Mouse (Mus musculus) midbrain, embryonic 13.5 days (tissue): ENCODE results near the gene Fam89b. TPM values are rescaled to one million over a fixed set of nuclear protein-coding genes. Genes with fewer than 3 reads are reported as not detected.
"Not testable (repeated sequence)": the region's sequence is repeated elsewhere in the genome, so short reads cannot be mapped to it uniquely, and the experiment has no call there.

Source experiments
- ATAC-seq: fragments of 200-750 bp; cut with Nextera tagmentation; 2 replicates; pipeline ENCODE4 v1.8.0; 2017; ENCODE audit warnings: mild to moderate bottlenecking, moderate TSS enrichment, moderate library complexity
- H3K27ac ChIP-seq: fragments of 300-500 bp; sonication (generic); 2 replicates; pipeline ENCODE4 v1.5.1; 2015; ENCODE audit warnings: inconsistent platforms, mild to moderate bottlenecking, moderate library complexity
- H3K27me3 ChIP-seq: fragments of 300-500 bp; sonication (generic); 2 replicates; pipeline ENCODE4 v1.6.1; 2015; ENCODE audit warnings: mild to moderate bottlenecking, inconsistent platforms
- H3K36me3 ChIP-seq: fragments of 300-500 bp; sonication (generic); 2 replicates; pipeline ENCODE4 v1.6.1; 2015; ENCODE audit warnings: mild to moderate bottlenecking, inconsistent platforms
- H3K4me1 ChIP-seq: fragments of 300-500 bp; sonication (generic); replicated peaks from 2 replicates; pipeline ENCODE4 v1.6.1; 2015; ENCODE audit warnings: inconsistent platforms
- H3K4me2 ChIP-seq: fragments of 300-500 bp; sonication (generic); replicated peaks from 2 replicates; pipeline ENCODE4 v1.6.1; 2015; ENCODE audit warnings: moderate library complexity, mild to moderate bottlenecking, inconsistent platforms
- H3K4me3 ChIP-seq: fragments of 300-500 bp; sonication (generic); replicated peaks from 2 replicates; pipeline ENCODE4 v1.5.1; 2015; ENCODE audit warnings: mild to moderate bottlenecking, inconsistent platforms
- H3K9ac ChIP-seq: fragments of 300-500 bp; sonication (generic); replicated peaks from 2 replicates; pipeline ENCODE4 v1.6.1; 2015; ENCODE audit warnings: mild to moderate bottlenecking, inconsistent platforms
- H3K9me3 ChIP-seq: fragments of 300-500 bp; sonication (generic); 2 replicates; pipeline ENCODE4 v1.6.1; 2016; ENCODE audit warnings: mild to moderate bottlenecking, inconsistent platforms
- WGBS: fragments of 180-500 bp; shearing (Covaris S2); methylation state at CpG from one replicate; pipeline ENCODE4 v1.1.7; 2015; 5-methylcytosine and 5-hydroxymethylcytosine counted together
- microRNA-seq: library from miRNA; unstranded; fragments of <30 nt; microRNA quantifications from one replicate; pipeline ENCODE4, GENCODE M21; 2016
- polyA plus RNA-seq: library from polyadenylated mRNA; unstranded; fragments of >200 nt; fragmentation: Nextera tagmentation; extraction: Ambion mirVana; gene quantifications from 2 replicates; pipeline ENCODE4 v1.2.1, GENCODE M21; 2015

Gene Fam89b
- polyA plus RNA-seq, 1 experiment from 2014 or later: 197 TPM

DNA sequence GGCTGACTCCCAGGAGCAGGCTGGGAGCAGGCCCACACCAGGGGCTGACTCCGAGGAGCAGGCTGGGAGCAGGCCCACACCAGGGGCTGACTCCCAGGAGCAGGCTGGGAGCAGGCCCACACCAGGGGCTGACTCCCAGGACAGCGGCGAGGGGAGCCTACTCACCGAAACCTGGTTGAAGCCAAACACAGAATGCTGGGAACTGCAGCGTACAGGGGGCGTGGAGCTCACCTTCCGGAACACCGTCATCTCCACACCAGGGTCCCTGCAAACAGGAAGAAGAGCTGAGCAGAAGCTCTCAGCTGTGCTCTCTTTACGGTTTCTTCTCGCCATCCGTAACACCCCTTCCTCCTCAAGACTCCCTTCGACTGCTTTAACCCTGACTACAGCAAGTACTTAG, 42.5 kb downstream of the Fam89b start:
- Histone ChIP-seq H3K4me2 (peak overlapping the region; percentile 100), H3K4me1 (peaks cover 41% of the 10 kb centered on the region), H3K4me3 (peak overlapping the region; percentile 97), H3K36me3 (peaks cover 60% of the 10 kb centered on the region)
- not testable (repeated sequence) for ATAC-seq, H3K27ac ChIP-seq, H3K9me3 ChIP-seq, H3K27me3 ChIP-seq, H3K9ac ChIP-seq
- WGBS: 94% methylated on average over 12 of the region's 12 CpGs

DNA sequence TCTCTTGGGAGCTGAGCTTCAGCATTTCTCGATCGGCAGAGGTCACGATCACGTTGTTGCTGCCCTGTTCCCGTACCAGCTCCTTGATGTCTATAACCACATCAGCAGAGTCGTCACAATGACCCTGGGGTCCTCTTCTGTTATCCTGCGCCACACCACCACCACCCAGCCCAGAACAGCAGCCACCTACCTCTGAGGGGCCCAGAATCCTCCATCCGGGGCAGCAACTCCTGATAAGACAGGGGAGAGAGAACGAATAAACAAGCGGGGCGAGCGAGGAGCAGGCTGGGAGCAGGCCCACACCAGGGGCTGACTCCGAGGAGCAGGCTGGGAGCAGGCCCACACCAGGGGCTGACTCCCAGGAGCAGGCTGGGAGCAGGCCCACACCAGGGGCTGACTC, 43.0 kb downstream of the Fam89b start:
- H3K36me3 ChIP-seq: peaks cover 66% of the 10 kb centered on the region
- ATAC-seq: no peak
- no peak overlapping the region for H3K27ac ChIP-seq
- H3K27me3 ChIP-seq: no peaks in the 10 kb centered on the region
- H3K9me3 ChIP-seq: no peaks in the 10 kb centered on the region
- peaks cover 35% of the 10 kb centered on the region for H3K4me1 ChIP-seq
- H3K4me3 ChIP-seq: no peak overlapping the region
- no peak overlapping the region for H3K4me2 ChIP-seq
- no peak overlapping the region for H3K9ac ChIP-seq
- WGBS: 95% methylated on average over 13 of the region's 13 CpGs

DNA sequence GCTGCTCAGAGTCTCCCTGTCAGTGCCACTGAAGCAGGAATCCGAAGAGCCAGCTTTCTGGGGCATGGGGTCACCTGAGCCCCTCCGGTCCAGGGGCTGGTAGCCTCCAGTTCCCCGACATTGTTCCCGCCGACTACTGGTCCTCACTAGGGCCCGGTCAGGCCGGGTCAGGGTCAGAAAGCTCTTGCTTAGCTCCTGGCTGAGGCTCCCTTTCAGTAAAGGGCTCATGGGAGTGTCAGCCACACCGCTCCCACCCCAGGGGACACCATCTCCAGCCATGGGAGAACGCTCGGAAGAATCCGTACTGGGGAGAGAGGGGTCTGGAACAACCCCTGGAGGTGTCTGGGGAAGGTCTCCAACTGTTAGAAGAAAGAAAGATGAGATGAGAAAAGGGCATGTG, 43.6 kb downstream of the Fam89b start:
- 94% methylated on average over 11 of the region's 11 CpGs for WGBS
- Histone ChIP-seq H3K9me3 (no peaks in the 10 kb centered on the region), H3K9ac (no peak overlapping the region), H3K27ac (no peak overlapping the region), H3K4me3 (no peak overlapping the region), H3K4me2 (no peak overlapping the region), H3K36me3 (peaks cover 68% of the 10 kb centered on the region), H3K4me1 (peaks cover 30% of the 10 kb centered on the region), H3K27me3 (no peaks in the 10 kb centered on the region)
- ATAC-seq: no peak

DNA sequence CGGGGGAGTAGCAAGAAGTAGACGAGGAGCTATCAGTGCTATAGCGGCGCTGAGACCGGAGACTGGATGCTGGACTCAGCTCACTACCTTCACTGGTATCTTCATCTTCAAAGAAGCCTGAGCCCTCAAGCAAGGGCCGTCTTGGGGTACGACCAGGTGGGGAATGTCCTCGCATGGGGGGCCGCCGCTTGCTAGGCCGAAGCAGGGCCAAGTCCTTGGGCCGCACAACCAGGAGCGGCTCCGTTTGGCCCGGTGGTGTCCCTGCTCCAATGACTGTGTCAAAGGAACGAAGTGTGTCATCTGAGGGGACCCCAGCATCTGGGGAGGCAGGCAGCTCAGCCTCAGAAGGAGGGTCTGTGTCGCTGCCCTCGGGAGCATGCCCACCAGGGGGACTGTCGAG, 44.0 kb downstream of the Fam89b start:
- ATAC-seq: no peak
- Histone ChIP-seq H3K9ac (no peak overlapping the region), H3K4me1 (peaks cover 25% of the 10 kb centered on the region), H3K27ac (no peak overlapping the region), H3K4me3 (no peak overlapping the region), H3K36me3 (peaks cover 68% of the 10 kb centered on the region), H3K4me2 (no peak overlapping the region), H3K27me3 (no peaks in the 10 kb centered on the region), H3K9me3 (no peaks in the 10 kb centered on the region)
- 95% methylated on average over 19 of the region's 19 CpGs for WGBS

DNA sequence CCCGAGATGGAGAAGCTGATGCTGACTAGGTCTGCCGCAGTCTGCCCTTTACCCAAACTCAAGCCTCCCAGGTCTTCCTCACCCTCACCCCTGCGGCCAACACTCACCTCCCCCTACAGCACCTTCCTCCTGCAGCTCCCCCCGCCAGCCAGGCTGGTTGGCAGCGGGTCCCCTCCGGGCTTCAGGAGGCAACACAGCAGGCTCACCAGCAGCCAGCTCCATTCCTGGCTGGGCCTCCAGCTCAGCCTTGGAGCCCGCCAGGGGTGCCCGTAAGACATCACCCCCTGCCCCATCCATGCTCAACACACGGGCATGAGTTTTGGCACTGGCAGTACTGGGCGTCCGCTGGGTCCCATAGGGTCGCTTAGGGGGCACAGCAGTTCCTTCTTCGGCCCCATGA, 44.5 kb downstream of the Fam89b start:
- WGBS: 93% methylated on average over 13 of the region's 13 CpGs
- H3K4me2 ChIP-seq: no peak overlapping the region
- peaks cover 71% of the 10 kb centered on the region for H3K36me3 ChIP-seq

DNA sequence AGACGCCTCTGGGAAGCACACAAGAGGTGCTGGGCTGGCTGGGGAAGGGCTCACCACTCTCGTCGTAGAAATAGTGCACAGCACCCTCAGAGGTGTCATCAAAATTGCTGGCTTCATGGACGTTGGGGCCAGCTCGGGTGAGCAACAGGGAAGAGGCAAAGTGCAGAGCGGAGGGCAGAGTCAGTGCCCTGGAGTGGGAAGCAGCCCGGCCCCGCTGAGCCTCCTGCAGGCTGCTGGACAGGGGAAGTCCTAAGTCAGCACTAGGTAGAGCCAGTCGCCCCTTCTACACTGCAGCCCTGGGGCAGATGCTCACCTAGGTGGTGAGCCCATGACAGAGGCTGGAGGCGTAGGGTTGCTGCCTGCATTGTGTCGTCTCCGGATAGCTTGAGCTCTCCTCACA, 45.2 kb downstream of the Fam89b start:
- WGBS: 94% methylated on average over 12 of the region's 12 CpGs
- ATAC-seq: no peak
- Histone ChIP-seq H3K36me3 (peaks cover 79% of the 10 kb centered on the region), H3K27ac (no peak overlapping the region), H3K4me1 (peaks cover 13% of the 10 kb centered on the region), H3K9me3 (no peaks in the 10 kb centered on the region), H3K4me3 (no peak overlapping the region), H3K27me3 (no peaks in the 10 kb centered on the region), H3K4me2 (no peak overlapping the region), H3K9ac (no peak overlapping the region)

More for the DNA sequence above, 44.5 kb downstream of the Fam89b start:
- H3K4me1 ChIP-seq: peaks cover 21% of the 10 kb centered on the region
- ATAC-seq: no peak
- H3K9me3 ChIP-seq: no peaks in the 10 kb centered on the region
- H3K27ac ChIP-seq: no peak overlapping the region
- H3K4me3 ChIP-seq: 0 out of 2 replicates have a peak overlapping the region, but pooled peaks have one; percentile 1
- H3K9ac ChIP-seq: no peak overlapping the region
- H3K27me3 ChIP-seq: no peaks in the 10 kb centered on the region

DNA sequence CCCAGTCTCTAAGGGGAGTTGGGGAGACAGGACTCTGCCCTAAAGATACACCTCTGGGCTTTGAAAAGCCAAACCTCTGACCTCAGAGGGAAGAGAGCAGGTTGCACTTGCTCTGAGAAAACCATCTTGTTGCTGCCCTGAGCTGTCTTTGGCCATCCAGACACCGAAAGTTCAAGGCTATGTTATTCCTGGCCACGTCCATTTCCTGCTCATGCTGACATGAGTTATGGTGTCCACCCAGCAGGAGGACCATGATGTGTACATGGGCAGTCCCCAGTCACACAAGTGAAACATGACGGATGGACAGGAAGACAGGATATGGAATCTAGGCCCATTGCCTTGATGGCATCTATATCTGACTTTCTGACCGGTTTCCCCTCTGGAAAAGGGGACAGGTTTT, 49.0 kb downstream of the Fam89b start:
- peaks cover 95% of the 10 kb centered on the region for H3K36me3 ChIP-seq
- 93% methylated on average over 4 of the region's 4 CpGs for WGBS
- no peaks in the 10 kb centered on the region for H3K27me3 ChIP-seq
- H3K4me1 ChIP-seq: no peaks in the 10 kb centered on the region
- H3K9ac ChIP-seq: no peak overlapping the region
- no peak overlapping the region for H3K4me2 ChIP-seq
- H3K27ac ChIP-seq: no peak overlapping the region
- ATAC-seq: no peak
- H3K4me3 ChIP-seq: no peak overlapping the region
- no peaks in the 10 kb centered on the region for H3K9me3 ChIP-seq

Small RNA genes within 50 kb of the gene (microRNA-seq; reads per million reads assigned to microRNA genes)
- gene Mir6987: 0.62 reads per million

Other genes with a start within 250 kb of the Fam89b start
- 52.1 and 53.2 TPM in 2 replicates for gene Mus81, start 241.3 kb downstream of the Fam89b start, polyA plus RNA-seq
- 3,599 and 3,660 TPM in 2 replicates for gene Cfl1, start 239.2 kb downstream of the Fam89b start, polyA plus RNA-seq
- gene 1700020D05Rik, start 225.9 kb downstream of the Fam89b start, polyA plus RNA-seq: 0.26 and 0.27 TPM in 2 replicates
- 70.4 and 73.6 TPM in 2 replicates for gene Snx32, start 219.1 kb downstream of the Fam89b start, polyA plus RNA-seq
- gene Ovol1, start 169.0 kb downstream of the Fam89b start, polyA plus RNA-seq: 0.14 TPM in 1 of 2 replicates, not detected in the other
- gene Ap5b1, start 161.6 kb downstream of the Fam89b start, polyA plus RNA-seq: 2.0 and 2.3 TPM in 2 replicates
- 91.3 and 98.9 TPM in 2 replicates for gene Rnaseh2c, start 127.8 kb downstream of the Fam89b start, polyA plus RNA-seq
- gene Kat5, start 119.4 kb downstream of the Fam89b start, polyA plus RNA-seq: 82.3 and 89.3 TPM in 2 replicates
- 30.9 and 35.4 TPM in 2 replicates for gene Rela, start 92.2 kb downstream of the Fam89b start, polyA plus RNA-seq
- gene Sipa1, start 65.9 kb downstream of the Fam89b start, polyA plus RNA-seq: 10.8 and 14.1 TPM in 2 replicates
- gene Map3k11, start 40.9 kb downstream of the Fam89b start, polyA plus RNA-seq: 11.4 and 15.1 TPM in 2 replicates
- gene Pcnx3, start 40.7 kb downstream of the Fam89b start, polyA plus RNA-seq: 25.6 and 29.1 TPM in 2 replicates
- 0.15 TPM in 1 of 2 replicates, not detected in the other for gene Kcnk7, start 25.3 kb downstream of the Fam89b start, polyA plus RNA-seq
- gene Ehbp1l1, start 3.3 kb downstream of the Fam89b start, polyA plus RNA-seq: 8.9 and 10.5 TPM in 2 replicates
- 7.1 and 9.5 TPM in 2 replicates for gene Ltbp3, start 11.3 kb upstream of the Fam89b start, polyA plus RNA-seq
- 64.9 and 70.0 TPM in 2 replicates for gene Scyl1, start 41.8 kb upstream of the Fam89b start, polyA plus RNA-seq
- gene Frmd8, start 145.6 kb upstream of the Fam89b start, polyA plus RNA-seq: 16.8 and 19.0 TPM in 2 replicates
- 1.4 and 2.0 TPM in 2 replicates for gene Slc25a45, start 148.2 kb upstream of the Fam89b start, polyA plus RNA-seq
- gene Tigd3, start 164.5 kb upstream of the Fam89b start, polyA plus RNA-seq: 16.4 and 16.9 TPM in 2 replicates
- gene Dpf2, start 183.4 kb upstream of the Fam89b start, polyA plus RNA-seq: 157 and 158 TPM in 2 replicates
- gene Cdc42ep2, start 195.2 kb upstream of the Fam89b start, polyA plus RNA-seq: 7.5 and 7.8 TPM in 2 replicates
- 31.6 and 32.1 TPM in 2 replicates for gene Pola2, start 234.5 kb upstream of the Fam89b start, polyA plus RNA-seq